Mouse (Mus musculus) ES-E14 (cell line): ENCODE results near the gene Ip6k1. TPM values are rescaled to one million over a fixed set of nuclear protein-coding genes. Genes with fewer than 3 reads are reported as not detected.
"Not testable (repeated sequence)": the region's sequence is repeated elsewhere in the genome, so short reads cannot be mapped to it uniquely, and the experiment has no call there.

Experiments used
- DNase-seq: peaks from one replicate; pipeline ENCODE4 v3.0.0-alpha.2; 2013; ENCODE audit warnings: low read depth, low spot score
- H3K27ac ChIP-seq: 2 replicates; pipeline ENCODE4 v1.5.1; 2012; ENCODE audit warnings: low read depth, mild to moderate bottlenecking, low read length, moderate library complexity, mixed read lengths; ENCODE audit not compliant: poor library complexity, insufficient read depth, severe bottlenecking
- H3K36me3 ChIP-seq: 2 replicates; pipeline ENCODE4 v1.6.1; 2012; ENCODE audit warnings: mild to moderate bottlenecking, low read length, moderate library complexity, mixed read lengths; ENCODE audit not compliant: control insufficient read depth, poor library complexity, insufficient read depth, severe bottlenecking
- H3K4me1 ChIP-seq, 2 experiments: fragments of 150-350 bp in 1 of 2; sonication (generic) in 1 of 2; 2 replicates each; pipeline ENCODE4 v1.6.1; 2012; ENCODE audit warnings: low read length in 2 of 2, mild to moderate bottlenecking in 1 of 2, mixed read lengths in 1 of 2; ENCODE audit not compliant: control insufficient read depth in 2 of 2, insufficient read depth in 2 of 2, poor library complexity in 1 of 2
- H3K4me3 ChIP-seq, 2 experiments: fragments of 150-350 bp in 1 of 2; sonication (generic) in 1 of 2; 2 replicates each; pipeline ENCODE4 v1.5.1; 2012; ENCODE audit warnings: low read length in 2 of 2, low read depth in 1 of 2, mild to moderate bottlenecking in 1 of 2, mixed read lengths in 1 of 2; ENCODE audit not compliant: insufficient read depth in 1 of 2, poor library complexity in 1 of 2, severe bottlenecking in 1 of 2
- H3K9ac ChIP-seq: 2 replicates; pipeline ENCODE4 v1.6.1; 2012; ENCODE audit warnings: low read depth, mild to moderate bottlenecking, low read length, mixed read lengths; ENCODE audit not compliant: poor library complexity, insufficient read depth, severe bottlenecking
- H3K9me3 ChIP-seq: fragments of 150-350 bp; sonication (generic); 2 replicates; pipeline ENCODE4 v1.6.1; 2012; ENCODE audit warnings: low read depth, mild to moderate bottlenecking, low read length; ENCODE audit not compliant: control insufficient read depth, insufficient read depth
- CHD2 ChIP-seq: IDR thresholded peaks from 2 replicates; pipeline ENCODE4 v1.6.1; 2014; ENCODE audit warnings: mild to moderate bottlenecking, low read depth, low read length, inconsistent platforms
- HCFC1 ChIP-seq: IDR thresholded peaks from 2 replicates; pipeline ENCODE4 v1.6.1; 2012; ENCODE audit warnings: low read length, inconsistent platforms, borderline replicate concordance; ENCODE audit not compliant: insufficient read depth
- MAFK ChIP-seq: IDR thresholded peaks from 2 replicates; pipeline ENCODE4 v1.6.1; 2014; ENCODE audit warnings: mild to moderate bottlenecking, low read depth, low read length, inconsistent platforms; ENCODE audit not compliant: insufficient read depth
- ZC3H11A ChIP-seq: IDR thresholded peaks from 2 replicates; pipeline ENCODE4 v1.6.1; 2012; ENCODE audit warnings: low read depth, mild to moderate bottlenecking, inconsistent platforms, low read length, borderline replicate concordance
- ZNF384 ChIP-seq: IDR thresholded peaks from 2 replicates; pipeline ENCODE4 v1.6.1; 2012; ENCODE audit warnings: low read depth, low read length, inconsistent platforms
- in situ Hi-C, 2 experiments: fragments of 600-800 bp; cut with MboI; formaldehyde crosslinking; loops; one replicate each; pipeline ENCODE4 v1.15.1; 2025; ENCODE audit warnings: low sequenced_read_pairs in 2 of 2, inconsistent platforms in 1 of 2; ENCODE audit not compliant: unreplicated experiment in 2 of 2
- total RNA-seq: library from RNA; depleted of rRNA; stranded (reverse); fragments of 300-350 nt; gene quantifications from 2 replicates; pipeline ENCODE4 v1.2.3, GENCODE M21; 2012

Ip6k1 gene
- total RNA-seq, 1 experiment = 41.0 TPM

- Histone ChIP-seq H3K4me3 (no peak overlapping the region), H3K4me1 (peaks cover 2 to 9% of the 10 kb centered on the region in 2 experiments; a peak in 3 of 4 replicates), H3K27ac (no peak overlapping the region), H3K9me3 (no peaks in the 10 kb centered on the region), H3K9ac (no peak overlapping the region), H3K36me3 (peaks cover 1% of the 10 kb centered on the region; the same call in 1 of the 2 replicates)
- no peak for DNase-seq
- in situ Hi-C loops = no loop called here
- TF ChIP-seq ZC3H11A (no peak), HCFC1 (no peak), MAFK (peak; percentile 81), CHD2 (no peak), ZNF384 (no peak)
These were observed 8.1 kb downstream of the Ip6k1 start for GRCm38 (mm10) chr9:108010385-108010784.

DNA sequence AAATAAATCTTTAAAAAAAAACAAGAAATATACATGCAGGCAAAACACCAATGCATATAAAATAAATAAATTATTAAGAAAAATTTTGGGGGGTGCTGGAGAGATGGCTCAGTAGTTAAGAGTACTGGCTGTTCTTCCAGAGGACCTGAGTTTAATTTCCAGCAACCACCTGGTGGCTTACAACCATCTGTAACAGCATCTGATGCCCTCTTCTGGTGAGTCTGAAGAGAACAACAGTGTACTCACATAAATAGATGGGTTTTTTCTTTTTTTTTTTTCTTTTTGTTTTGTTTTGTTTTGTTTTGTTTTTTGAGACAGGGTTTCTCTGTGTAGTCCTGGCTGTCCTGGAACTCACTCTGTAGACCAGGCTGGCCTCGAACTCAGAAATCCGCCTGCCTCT, 11.3 kb downstream of the Ip6k1 start:
- in situ Hi-C loops, H3K4me1 ChIP-seq, DNase-seq, H3K36me3 ChIP-seq, H3K9ac ChIP-seq, H3K4me3 ChIP-seq, H3K27ac ChIP-seq, H3K9me3 ChIP-seq: not testable (repeated sequence)
- TF ChIP-seq ZNF384 = peak; percentile 82

DNA sequence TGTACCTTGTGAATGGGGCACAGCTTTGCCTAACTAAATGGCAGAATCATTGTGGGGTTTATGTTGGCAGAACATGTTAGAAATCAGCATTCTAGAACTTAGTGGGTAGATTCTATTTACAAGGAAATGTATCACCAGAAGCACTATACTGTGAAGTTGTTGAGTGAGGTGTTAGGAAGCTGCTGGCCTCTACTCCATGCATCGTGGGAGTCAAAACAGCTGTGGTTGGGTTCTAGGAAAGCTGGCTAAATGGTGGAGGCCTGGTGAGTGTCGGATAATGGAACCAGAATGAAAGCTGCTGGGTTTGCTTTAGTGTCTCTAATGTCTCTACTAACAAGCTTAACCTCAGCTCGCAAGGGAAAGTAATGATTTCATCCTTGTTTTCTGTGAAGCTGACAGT, 14.8 kb downstream of the Ip6k1 start:
- H3K9ac ChIP-seq = no peak overlapping the region
- TF ChIP-seq HCFC1 = no peak
- no peak for TF ChIP-seq MAFK
- TF ChIP-seq CHD2 = no peak
- no peak for TF ChIP-seq ZC3H11A
- no peak for TF ChIP-seq ZNF384
- H3K27ac ChIP-seq = no peak overlapping the region
- no peaks in the 10 kb centered on the region for H3K4me1 ChIP-seq
- H3K36me3 ChIP-seq = peaks cover 2% of the 10 kb centered on the region; the same call in 1 of the 2 replicates
- H3K4me3 ChIP-seq = no peak overlapping the region
- no peak for DNase-seq
- in situ Hi-C loops = no loop called here
- H3K9me3 ChIP-seq = no peaks in the 10 kb centered on the region

DNA sequence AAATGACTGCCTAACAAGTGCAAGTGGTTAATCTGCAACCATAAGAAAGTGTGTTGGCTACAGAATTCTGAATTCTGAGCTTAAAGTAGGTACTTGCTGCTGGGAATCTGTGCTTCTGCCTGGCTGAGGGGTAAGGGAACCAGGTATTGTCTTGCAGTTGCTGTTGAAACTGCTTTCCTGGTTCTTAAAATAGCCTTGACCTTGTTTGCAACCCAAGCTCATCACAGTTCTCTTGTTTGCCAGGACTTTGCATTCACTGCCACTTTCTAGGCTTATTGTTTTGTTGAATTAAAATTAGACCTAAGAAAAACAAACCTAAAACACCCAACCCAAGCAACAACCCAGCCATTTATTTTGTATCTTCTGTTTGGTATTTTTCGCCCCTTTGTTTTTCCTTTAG, 18.4 kb downstream of the Ip6k1 start:
- Histone ChIP-seq H3K4me3 (no peak overlapping the region), H3K27ac (no peak overlapping the region), H3K9me3 (no peaks in the 10 kb centered on the region), H3K9ac (no peak overlapping the region), H3K4me1 (no peaks in the 10 kb centered on the region), H3K36me3 (peaks cover 5% of the 10 kb centered on the region; the same call in 1 of the 2 replicates)
- DNase-seq = no peak
- no peak for TF ChIP-seq MAFK
- no peak for TF ChIP-seq ZC3H11A
- TF ChIP-seq CHD2 = no peak
- TF ChIP-seq HCFC1 = no peak
- no peak for TF ChIP-seq ZNF384
- in situ Hi-C loops = no loop called here

GRCm38 (mm10) chr9:108023216-108023615, 20.9 kb downstream of the Ip6k1 start:
- H3K36me3 ChIP-seq = peaks cover 9% of the 10 kb centered on the region; the same call in 1 of the 2 replicates
- in situ Hi-C loops = no loop called here

More at GRCm38 (mm10) chr9:108023216-108023615, 20.9 kb downstream of the Ip6k1 start:
- no peaks in the 10 kb centered on the region for H3K4me1 ChIP-seq
- no peak for DNase-seq
- H3K4me3 ChIP-seq = no peak overlapping the region
- no peaks in the 10 kb centered on the region for H3K9me3 ChIP-seq
- no peak overlapping the region for H3K27ac ChIP-seq
- TF ChIP-seq CHD2 (no peak), ZC3H11A (no peak), HCFC1 (no peak), MAFK (no peak), ZNF384 (no peak)
- H3K9ac ChIP-seq = no peak overlapping the region
